Mouse (Mus musculus): ENCODE results near the gene Brd4. TPM values are rescaled to one million over a fixed set of nuclear protein-coding genes. Genes with fewer than 3 reads are reported as not detected.

Brd4 gene
- 36.7 and 64.7 TPM in 2 replicates for polyA plus RNA-seq (2012; rRNA removed)

DNA sequence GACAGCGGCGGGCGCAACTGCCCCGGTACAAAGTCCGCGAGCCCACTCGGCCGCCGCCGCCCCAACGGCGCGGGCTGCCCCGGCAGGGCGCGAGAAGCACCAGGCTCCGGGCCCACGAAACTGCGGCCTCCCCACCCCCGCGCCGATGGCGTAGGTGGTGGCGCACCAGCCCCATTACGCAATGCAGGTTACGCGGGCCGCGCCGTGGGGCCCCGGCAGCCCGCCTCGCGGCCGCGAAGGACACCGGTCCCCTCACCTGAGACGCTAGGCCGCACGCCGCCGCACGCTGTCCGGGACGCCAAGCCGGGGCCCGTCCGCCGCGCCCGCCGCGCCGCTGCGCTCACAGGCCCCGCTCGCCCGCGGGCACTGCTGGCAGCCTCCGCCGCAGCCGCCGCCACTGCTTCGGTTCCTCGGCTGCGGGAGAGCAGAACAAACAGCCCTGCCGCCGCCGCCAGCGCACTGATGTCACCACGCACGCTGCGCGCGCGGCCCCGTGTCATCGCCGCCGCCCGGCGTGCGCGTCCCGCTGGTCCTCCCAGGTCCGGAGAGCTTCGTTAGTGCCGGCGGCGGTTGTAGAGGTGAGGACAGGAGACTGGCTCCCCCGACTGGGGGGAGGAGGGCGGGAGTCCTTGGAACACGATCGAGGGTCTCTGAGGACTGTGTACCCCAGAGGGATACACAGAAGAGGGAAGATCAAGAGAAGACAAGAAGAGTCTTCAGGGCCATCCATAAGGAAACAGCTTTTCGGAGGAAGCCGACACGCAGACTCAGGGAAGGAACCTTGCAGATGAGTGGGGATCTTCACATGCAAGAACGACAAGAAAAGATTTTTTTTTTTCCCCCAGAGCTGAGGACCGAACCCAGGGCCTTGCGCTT lies at the start of gene Brd4:
Gene Brd4 (minus strand): TSS at position 461 of the 876 bp plus-strand sequence.
- Histone ChIP-seq H3K4me3 (ENCODE audit: low read depth, low read length) (peak within 1 kb of the TSS; percentile 97), H3K36me3 (ENCODE audit: control insufficient read depth, insufficient read depth, low read length) (no peaks in the 10 kb centered on the region), H3K4me1 (ENCODE audit: control insufficient read depth, insufficient read depth, insufficient read length, low read length) (peaks cover 10% of the 10 kb centered on the region; the same call in 1 of the 2 replicates), H3K27me3 (ENCODE audit: control insufficient read depth, insufficient read depth, low read length) (no peaks in the 10 kb centered on the region), H3K27ac (ENCODE audit: insufficient read depth, low read depth, low read length) (peak within 1 kb of the TSS; percentile 96)
- no peak for TF ChIP-seq CTCF (IDR thresholded peaks at IDR 0.05; ENCODE audit: extremely low read depth, insufficient read length, insufficient replicate concordance, low read depth, low read length)
- peak; percentile 91 for TF ChIP-seq POLR2A (IDR thresholded peaks at IDR 0.05; ENCODE audit: low read depth, low read length)
- WGBS = under 1% methylated on average over 100 of the region's 100 CpGs

DNA sequence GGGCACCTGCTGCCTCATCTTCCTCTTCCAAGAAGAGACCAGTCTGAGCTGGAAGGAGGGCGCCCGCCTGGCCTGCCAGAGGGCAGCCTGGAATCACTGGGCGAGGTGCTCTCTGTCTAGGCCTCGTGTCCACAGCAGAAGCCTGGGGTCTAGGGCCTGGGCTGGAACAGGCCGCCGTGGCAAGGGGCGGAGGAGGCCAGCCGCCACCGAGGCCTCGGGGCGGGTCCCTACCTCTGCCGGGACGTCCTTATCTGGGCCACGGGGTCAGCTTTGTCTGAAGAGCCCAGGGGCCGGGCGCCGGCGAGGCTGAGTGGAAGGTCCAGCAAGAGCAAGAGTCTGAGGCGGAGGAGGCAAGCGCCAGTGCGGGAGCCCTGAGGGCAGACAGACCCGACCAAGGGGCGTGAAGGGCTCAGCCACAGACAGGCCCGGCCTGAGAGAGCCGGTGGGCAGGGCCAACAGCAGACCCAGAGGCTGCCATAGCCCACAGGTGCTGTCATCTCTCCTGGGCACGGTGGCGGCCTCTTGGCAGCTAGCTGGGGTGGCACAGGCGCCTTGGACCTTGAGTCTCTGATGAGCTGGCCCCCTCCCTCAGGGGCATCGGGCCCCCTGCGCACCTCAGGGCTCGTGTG lies 49.3 kb upstream of the Brd4 start:
- Histone ChIP-seq H3K36me3 (ENCODE audit: control insufficient read depth, insufficient read depth, low read length) (peaks cover 59% of the 10 kb centered on the region), H3K4me1 (ENCODE audit: control insufficient read depth, insufficient read depth, insufficient read length, low read length) (no peaks in the 10 kb centered on the region), H3K4me3 (ENCODE audit: low read depth, low read length) (no peak overlapping the region), H3K27me3 (ENCODE audit: control insufficient read depth, insufficient read depth, low read length) (no peaks in the 10 kb centered on the region), H3K27ac (ENCODE audit: insufficient read depth, low read depth, low read length) (no peak overlapping the region)
- 86% methylated on average over 31 of the region's 31 CpGs for WGBS
- no peak for TF ChIP-seq CTCF (IDR thresholded peaks at IDR 0.05; ENCODE audit: extremely low read depth, insufficient read length, insufficient replicate concordance, low read depth, low read length)
- no peak for TF ChIP-seq POLR2A (IDR thresholded peaks at IDR 0.05; ENCODE audit: low read depth, low read length)

DNA sequence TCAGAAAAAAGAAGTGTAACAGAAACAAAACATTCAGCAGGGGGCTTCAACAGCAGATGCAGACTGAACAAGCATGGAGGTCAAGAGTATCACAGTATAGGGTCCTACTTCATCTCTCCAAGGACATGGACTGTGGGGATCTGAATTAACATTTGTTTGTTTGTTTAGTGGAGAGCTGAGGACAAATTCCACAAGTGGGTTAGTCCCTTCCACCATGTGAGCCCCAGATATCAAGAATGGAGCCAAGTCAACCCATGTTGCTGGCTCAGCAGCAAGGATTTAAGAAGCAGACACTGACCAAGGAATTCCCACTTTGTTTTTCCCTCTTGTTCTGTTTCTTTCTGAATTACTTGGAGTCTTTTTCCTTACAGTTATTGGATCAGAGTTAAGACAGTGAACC lies 43.0 kb upstream of the Brd4 start:
- no peaks in the 10 kb centered on the region for H3K4me1 ChIP-seq (ENCODE audit: control insufficient read depth, insufficient read depth, insufficient read length, low read length)
- no peak overlapping the region for H3K27ac ChIP-seq (ENCODE audit: insufficient read depth, low read depth, low read length)
- no peaks in the 10 kb centered on the region for H3K27me3 ChIP-seq (ENCODE audit: control insufficient read depth, insufficient read depth, low read length)
- H3K36me3 ChIP-seq (ENCODE audit: control insufficient read depth, insufficient read depth, low read length) = peaks cover 30% of the 10 kb centered on the region
- no peak overlapping the region for H3K4me3 ChIP-seq (ENCODE audit: low read depth, low read length)
- TF ChIP-seq POLR2A (IDR thresholded peaks at IDR 0.05; ENCODE audit: low read depth, low read length) (no peak), CTCF (IDR thresholded peaks at IDR 0.05; ENCODE audit: extremely low read depth, insufficient read length, insufficient replicate concordance, low read depth, low read length) (no peak)

DNA sequence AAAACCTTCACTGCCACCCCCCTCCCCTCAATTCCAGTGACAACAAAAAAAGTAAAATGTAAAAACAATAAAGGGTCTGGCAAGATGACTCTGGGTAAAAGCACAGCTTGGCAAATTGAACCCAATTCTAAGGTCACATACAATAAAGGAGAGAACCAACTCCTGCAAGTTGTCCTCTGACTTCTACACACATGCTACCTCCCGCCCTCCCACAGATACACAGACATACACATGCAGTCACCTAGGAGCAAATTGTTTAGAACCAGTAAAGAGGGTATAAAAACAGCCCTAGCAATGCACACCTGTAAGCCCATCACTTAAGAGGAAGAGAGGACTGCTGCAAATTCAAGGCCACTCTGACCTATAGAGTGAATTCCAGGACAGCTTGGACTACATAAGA lies 38.3 kb upstream of the Brd4 start:
- H3K36me3 ChIP-seq (ENCODE audit: control insufficient read depth, insufficient read depth, low read length) = peaks cover 13% of the 10 kb centered on the region
- no peak overlapping the region for H3K4me3 ChIP-seq (ENCODE audit: low read depth, low read length)
- no peak overlapping the region for H3K27ac ChIP-seq (ENCODE audit: insufficient read depth, low read depth, low read length)
- H3K27me3 ChIP-seq (ENCODE audit: control insufficient read depth, insufficient read depth, low read length) = no peaks in the 10 kb centered on the region
- peaks cover 1% of the 10 kb centered on the region; the same call in 1 of the 2 replicates for H3K4me1 ChIP-seq (ENCODE audit: control insufficient read depth, insufficient read depth, insufficient read length, low read length)
- 88% methylated on average over 1 of the region's 1 CpGs for WGBS
- TF ChIP-seq CTCF (IDR thresholded peaks at IDR 0.05; ENCODE audit: extremely low read depth, insufficient read length, insufficient replicate concordance, low read depth, low read length) = no peak
- TF ChIP-seq POLR2A (IDR thresholded peaks at IDR 0.05; ENCODE audit: low read depth, low read length) = no peak

DNA sequence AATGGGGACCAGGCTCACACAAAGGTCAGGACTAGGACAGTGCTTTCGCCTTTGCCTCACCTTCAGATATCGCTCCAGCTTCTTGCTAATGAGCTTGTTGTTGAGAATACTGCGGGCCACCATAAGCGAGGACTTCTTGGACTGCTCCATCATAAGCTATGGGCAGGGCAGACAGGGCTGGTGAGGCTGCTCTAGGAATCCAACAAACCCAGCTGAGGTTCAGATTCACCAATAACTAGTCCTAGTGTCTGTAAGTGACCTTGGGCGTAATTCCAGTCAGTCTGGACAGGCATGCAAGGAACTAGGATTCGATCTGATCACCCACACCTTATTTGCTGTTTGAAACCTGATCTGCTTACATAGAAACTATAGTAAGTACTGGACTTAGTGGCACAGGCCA lies 37.3 kb upstream of the Brd4 start:
- peak overlapping the region; percentile 82 for H3K4me3 ChIP-seq (ENCODE audit: low read depth, low read length)
- WGBS = 8% methylated on average over 6 of the region's 6 CpGs
- peak overlapping the region; percentile 81 for H3K27ac ChIP-seq (ENCODE audit: insufficient read depth, low read depth, low read length)
- no peaks in the 10 kb centered on the region for H3K27me3 ChIP-seq (ENCODE audit: control insufficient read depth, insufficient read depth, low read length)
- H3K36me3 ChIP-seq (ENCODE audit: control insufficient read depth, insufficient read depth, low read length) = peaks cover 18% of the 10 kb centered on the region
- H3K4me1 ChIP-seq (ENCODE audit: control insufficient read depth, insufficient read depth, insufficient read length, low read length) = peaks cover 1% of the 10 kb centered on the region; the same call in 1 of the 2 replicates
- TF ChIP-seq POLR2A (IDR thresholded peaks at IDR 0.05; ENCODE audit: low read depth, low read length) = no peak
- no peak for TF ChIP-seq CTCF (IDR thresholded peaks at IDR 0.05; ENCODE audit: extremely low read depth, insufficient read length, insufficient replicate concordance, low read depth, low read length)

DNA sequence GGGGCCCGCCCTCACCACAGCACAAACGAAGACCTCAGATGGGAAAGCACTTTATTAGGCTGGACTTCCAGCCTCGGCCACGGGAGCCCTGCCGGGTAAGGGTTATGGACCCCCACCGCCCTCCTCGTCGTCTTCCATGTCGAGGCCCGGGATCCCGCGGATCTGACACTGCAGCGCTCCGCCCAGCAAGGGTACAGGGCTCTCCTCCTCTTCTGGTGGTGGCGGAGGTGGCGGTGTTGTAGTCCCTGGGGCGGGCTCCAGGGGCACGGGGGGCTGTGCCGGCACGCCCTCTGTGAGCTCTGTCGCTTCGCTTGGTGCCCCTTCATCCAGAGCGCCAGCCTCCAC lies 36.8 kb upstream of the Brd4 start:
- Histone ChIP-seq H3K27me3 (ENCODE audit: control insufficient read depth, insufficient read depth, low read length) (no peaks in the 10 kb centered on the region), H3K4me3 (ENCODE audit: low read depth, low read length) (peak overlapping the region; percentile 82), H3K4me1 (ENCODE audit: control insufficient read depth, insufficient read depth, insufficient read length, low read length) (peaks cover 1% of the 10 kb centered on the region; the same call in 1 of the 2 replicates), H3K27ac (ENCODE audit: insufficient read depth, low read depth, low read length) (peak overlapping the region; percentile 81), H3K36me3 (ENCODE audit: control insufficient read depth, insufficient read depth, low read length) (peaks cover 23% of the 10 kb centered on the region)
- TF ChIP-seq CTCF (IDR thresholded peaks at IDR 0.05; ENCODE audit: extremely low read depth, insufficient read length, insufficient replicate concordance, low read depth, low read length) = no peak
- TF ChIP-seq POLR2A (IDR thresholded peaks at IDR 0.05; ENCODE audit: low read depth, low read length) = peak; percentile 58
- 1% methylated on average over 23 of the region's 23 CpGs for WGBS
